Mouse (Mus musculus) MEL (cell line): ENCODE results near the gene Cmc1. TPM values are rescaled to one million over a fixed set of nuclear protein-coding genes. Genes with fewer than 3 reads are reported as not detected.
A peak's percentile ranks its signal among the peaks of the same experiment; 100 is the strongest.

Source experiments
- DNase-seq: peaks from one replicate; pipeline ENCODE4 v3.0.0; 2011; ENCODE audit warnings: low read depth, low spot score
- H3K27ac ChIP-seq: 2 replicates; pipeline ENCODE4 v1.5.1; 2012; ENCODE audit warnings: low read depth, mild to moderate bottlenecking, control low read depth, low read length, moderate library complexity; ENCODE audit not compliant: control insufficient read depth
- H3K27me3 ChIP-seq, 2 experiments: fragments of 150-350 bp in 1 of 2; sonication (generic) in 1 of 2; 2 replicates each; pipeline ENCODE4 v1.6.1; 2012; ENCODE audit warnings: low read length in 2 of 2, mild to moderate bottlenecking in 2 of 2, improper control_type of control experiment in 1 of 2, moderate library complexity in 1 of 2; ENCODE audit not compliant: insufficient read depth in 2 of 2, control insufficient read depth in 1 of 2
- H3K36me3 ChIP-seq, 2 experiments: 2 replicates each; pipeline ENCODE4 v1.6.1; 2012 to 2014; ENCODE audit warnings: low read length in 2 of 2, improper control_type of control experiment in 1 of 2, inconsistent platforms in 1 of 2, mild to moderate bottlenecking in 1 of 2; ENCODE audit not compliant: insufficient read depth in 2 of 2, control insufficient read depth in 1 of 2
- H3K4me1 ChIP-seq, 2 experiments: fragments of 150-350 bp in 1 of 2; sonication (generic) in 1 of 2; 2 replicates each; pipeline ENCODE4 v1.6.1; 2012; ENCODE audit warnings: low read length in 2 of 2, improper control_type of control experiment in 1 of 2, mild to moderate bottlenecking in 1 of 2; ENCODE audit not compliant: insufficient read depth in 2 of 2, control insufficient read depth in 1 of 2
- H3K4me3 ChIP-seq, 2 experiments: fragments of 150-350 bp in 1 of 2; sonication (generic) in 1 of 2; 2 replicates each; pipeline ENCODE4 v1.5.1; 2012; ENCODE audit warnings: low read depth in 2 of 2, low read length in 2 of 2, mild to moderate bottlenecking in 2 of 2, moderate library complexity in 2 of 2, control low read depth in 1 of 2, improper control_type of control experiment in 1 of 2; ENCODE audit not compliant: control insufficient read depth in 1 of 2, insufficient read depth in 1 of 2
- H3K79me2 ChIP-seq: 2 replicates; pipeline ENCODE4 v1.6.1; 2012; ENCODE audit warnings: mild to moderate bottlenecking, low read length, moderate library complexity; ENCODE audit not compliant: control insufficient read depth, poor library complexity, insufficient read depth
- H3K9ac ChIP-seq: 2 replicates; pipeline ENCODE4 v1.6.1; 2012; ENCODE audit warnings: low read depth, mild to moderate bottlenecking, control low read depth, low read length, moderate library complexity; ENCODE audit not compliant: control insufficient read depth, poor library complexity, severe bottlenecking
- H3K9me3 ChIP-seq: fragments of 150-350 bp; sonication (generic); replicated peaks from 2 replicates; pipeline ENCODE4 v1.6.1; 2012; ENCODE audit warnings: mild to moderate bottlenecking, low read length, improper control_type of control experiment, moderate library complexity; ENCODE audit not compliant: insufficient read depth
- CHD2 ChIP-seq: IDR thresholded peaks from 2 replicates; pipeline ENCODE4 v1.6.1; 2011; ENCODE audit warnings: low read length, improper control_type of control experiment
- E2F4 ChIP-seq: IDR thresholded peaks from 2 replicates; pipeline ENCODE4 v1.6.1; 2011; ENCODE audit warnings: low read depth, low read length, improper control_type of control experiment, borderline replicate concordance
- ELF1 ChIP-seq: IDR thresholded peaks from 2 replicates; pipeline ENCODE4 v1.6.1; 2014; ENCODE audit warnings: low read depth, mild to moderate bottlenecking, inconsistent platforms, low read length, improper control_type of control experiment, moderate library complexity
- EP300 ChIP-seq, 2 experiments: IDR thresholded peaks; 2 replicates each; pipeline ENCODE4 v1.6.1; 2011; ENCODE audit warnings: improper control_type of control experiment in 2 of 2, low read length in 2 of 2, low read depth in 1 of 2, mild to moderate bottlenecking in 1 of 2
- ETS1 ChIP-seq: IDR thresholded peaks from 2 replicates; pipeline ENCODE4 v1.6.1; 2012; ENCODE audit warnings: low read depth, mild to moderate bottlenecking, inconsistent platforms, low read length, improper control_type of control experiment, moderate library complexity
- GABPA ChIP-seq: IDR thresholded peaks from 2 replicates; pipeline ENCODE4 v1.6.1; 2012; ENCODE audit warnings: low read depth, mild to moderate bottlenecking, inconsistent platforms, low read length, improper control_type of control experiment, moderate library complexity
- GATA1 ChIP-seq: IDR thresholded peaks from 2 replicates; pipeline ENCODE4 v1.6.1; 2011; ENCODE audit warnings: low read depth, low read length, improper control_type of control experiment
- HCFC1 ChIP-seq: IDR thresholded peaks from 2 replicates; pipeline ENCODE4 v1.6.1; 2012; ENCODE audit warnings: low read depth, mild to moderate bottlenecking, inconsistent platforms, low read length, improper control_type of control experiment, moderate library complexity
- KAT2A ChIP-seq: conservative IDR thresholded peaks from 2 replicates; pipeline ENCODE4 v1.6.1; 2012; ENCODE audit warnings: low read depth, low read length, improper control_type of control experiment, inconsistent platforms
- MAFK ChIP-seq: IDR thresholded peaks from 2 replicates; pipeline ENCODE4 v1.6.1; 2011; ENCODE audit warnings: low read depth, mild to moderate bottlenecking, low read length, improper control_type of control experiment, borderline replicate concordance
- MEF2A ChIP-seq: IDR thresholded peaks from 2 replicates; pipeline ENCODE4 v1.6.1; 2014; ENCODE audit warnings: low read depth, mild to moderate bottlenecking, inconsistent platforms, low read length, improper control_type of control experiment; ENCODE audit not compliant: poor library complexity, insufficient replicate concordance, severe bottlenecking; ENCODE audit errors: extremely low read depth
- MXI1 ChIP-seq: IDR thresholded peaks from 2 replicates; pipeline ENCODE4 v1.6.1; 2011; ENCODE audit warnings: mild to moderate bottlenecking, low read depth, low read length, improper control_type of control experiment
- MYB ChIP-seq: IDR thresholded peaks from 2 replicates; pipeline ENCODE4 v1.6.1; 2011; ENCODE audit warnings: mild to moderate bottlenecking, low read depth, low read length, improper control_type of control experiment
- MYC ChIP-seq: IDR thresholded peaks from 2 replicates; pipeline ENCODE4 v1.6.1; 2011; ENCODE audit warnings: low read depth, mild to moderate bottlenecking, low read length, improper control_type of control experiment, moderate library complexity
- NELFE ChIP-seq: IDR thresholded peaks from 2 replicates; pipeline ENCODE4 v1.6.1; 2011; ENCODE audit warnings: low read depth, low read length, improper control_type of control experiment
- NRF1 ChIP-seq: IDR thresholded peaks from 2 replicates; pipeline ENCODE4 v1.6.1; 2014; ENCODE audit warnings: low read depth, mild to moderate bottlenecking, inconsistent platforms, low read length, improper control_type of control experiment, moderate library complexity; ENCODE audit not compliant: poor library complexity, insufficient read depth, severe bottlenecking
- POLR2A ChIP-seq, 2 experiments: IDR thresholded peaks; 2 replicates each; pipeline ENCODE4 v1.6.1; 2011 to 2012; ENCODE audit warnings: low read length in 2 of 2, mild to moderate bottlenecking in 2 of 2, control low read depth in 1 of 2, improper control_type of control experiment in 1 of 2, low read depth in 1 of 2, moderate library complexity in 1 of 2; ENCODE audit not compliant: control insufficient read depth in 1 of 2, insufficient read depth in 1 of 2, poor library complexity in 1 of 2
- POLR2AphosphoS5 ChIP-seq: IDR thresholded peaks from 2 replicates; pipeline ENCODE4 v1.6.1; 2012; ENCODE audit warnings: low read depth, borderline replicate concordance, mild to moderate bottlenecking, inconsistent platforms, low read length, moderate library complexity, mixed read lengths
- SMC3 ChIP-seq: IDR thresholded peaks from 2 replicates; pipeline ENCODE4 v1.6.1; 2011; ENCODE audit warnings: low read depth, low read length, improper control_type of control experiment
- TAL1 ChIP-seq: IDR thresholded peaks from 2 replicates; pipeline ENCODE4 v1.6.1; 2012; ENCODE audit warnings: mild to moderate bottlenecking, inconsistent platforms, low read length, moderate library complexity, mixed read lengths
- TBP ChIP-seq: IDR thresholded peaks from 2 replicates; pipeline ENCODE4 v1.8.0; 2011; ENCODE audit warnings: low read depth, low read length, improper control_type of control experiment
- UBTF ChIP-seq: IDR thresholded peaks from 2 replicates; pipeline ENCODE4 v1.6.1; 2012; ENCODE audit warnings: low read depth, mild to moderate bottlenecking, inconsistent platforms, low read length, improper control_type of control experiment, moderate library complexity, borderline replicate concordance; ENCODE audit not compliant: insufficient read depth
- ZC3H11A ChIP-seq: IDR thresholded peaks from 2 replicates; pipeline ENCODE4 v1.6.1; 2012; ENCODE audit warnings: low read depth, mild to moderate bottlenecking, inconsistent platforms, low read length, improper control_type of control experiment
- ZKSCAN1 ChIP-seq: IDR thresholded peaks from 2 replicates; pipeline ENCODE4 v1.6.1; 2012; ENCODE audit warnings: low read depth, mild to moderate bottlenecking, inconsistent platforms, low read length, improper control_type of control experiment, moderate library complexity
- ZMIZ1 ChIP-seq: IDR thresholded peaks from 2 replicates; pipeline ENCODE4 v1.6.1; 2012; ENCODE audit warnings: low read depth, mild to moderate bottlenecking, inconsistent platforms, low read length, improper control_type of control experiment, moderate library complexity
- ZNF384 ChIP-seq: IDR thresholded peaks from 2 replicates; pipeline ENCODE4 v1.6.1; 2012; ENCODE audit warnings: low read depth, mild to moderate bottlenecking, inconsistent platforms, low read length, improper control_type of control experiment
- polyA plus RNA-seq, 2 experiments: library from polyadenylated mRNA; stranded (reverse) in 1 of 2; unstranded in 1 of 2; fragments of >175 nt in 1 of 2; fragments of >200 nt in 1 of 2; gene quantifications; 2 replicates each; pipeline versions ENCODE4 v1.2.1 to v1.2.4; 2012; ENCODE audit warnings: low replicate concordance in 2 of 2, low read depth in 1 of 2; ENCODE audit not compliant: insufficient read length in 2 of 2, insufficient read depth in 1 of 2, missing spikeins in 1 of 2
- total RNA-seq: library from RNA; depleted of rRNA; stranded (reverse); fragments of 300-350 nt; gene quantifications from 2 replicates; pipeline ENCODE4 v1.2.3, GENCODE M21; 2012

The Cmc1 gene
- total and polyA plus RNA-seq, 3 experiments, result 35.9 to 36.0 TPM; not detected in 1

DNA sequence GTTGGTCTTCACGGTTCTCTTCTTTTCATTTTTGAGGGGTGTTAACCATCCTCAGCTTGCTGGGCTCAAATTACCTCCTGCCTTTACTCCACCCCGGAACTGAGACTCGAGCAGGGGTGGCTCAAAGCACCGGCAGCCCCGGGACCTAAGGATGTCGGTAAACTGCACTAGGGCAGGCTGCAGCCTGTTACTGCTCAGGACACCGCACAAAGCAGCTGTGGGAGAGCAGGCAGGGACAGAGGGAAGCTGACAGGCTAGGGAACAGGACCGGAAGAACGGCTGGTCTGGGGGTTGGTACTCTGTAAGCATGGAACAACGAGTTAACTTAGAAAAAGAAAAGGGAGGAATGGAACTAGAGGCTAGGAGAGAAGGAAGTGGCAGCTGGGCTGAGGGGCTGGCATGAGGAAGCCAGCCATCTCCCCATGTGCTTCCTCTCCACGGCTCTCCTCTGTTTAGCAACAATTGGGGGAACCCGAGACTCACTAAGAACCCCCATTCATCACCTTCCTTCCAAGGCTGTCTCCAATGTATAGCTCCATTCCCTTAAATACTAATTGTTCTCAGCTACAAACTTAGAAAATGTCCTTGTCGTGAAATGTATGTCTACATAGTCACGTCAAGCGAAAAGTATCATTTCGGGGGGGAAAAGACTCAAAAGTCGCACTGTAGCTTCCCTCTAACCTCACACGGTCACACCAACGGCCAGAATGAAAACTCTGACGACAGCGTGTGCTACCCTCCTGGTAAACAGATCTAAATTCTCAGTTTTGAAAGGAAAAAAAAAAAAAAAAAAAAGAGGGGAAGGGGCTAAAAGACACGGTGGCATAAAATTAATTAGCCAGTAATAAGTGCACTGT, 67.2 kb downstream of the Cmc1 start (continued):
- TF ChIP-seq NRF1, result no peak

DNA sequence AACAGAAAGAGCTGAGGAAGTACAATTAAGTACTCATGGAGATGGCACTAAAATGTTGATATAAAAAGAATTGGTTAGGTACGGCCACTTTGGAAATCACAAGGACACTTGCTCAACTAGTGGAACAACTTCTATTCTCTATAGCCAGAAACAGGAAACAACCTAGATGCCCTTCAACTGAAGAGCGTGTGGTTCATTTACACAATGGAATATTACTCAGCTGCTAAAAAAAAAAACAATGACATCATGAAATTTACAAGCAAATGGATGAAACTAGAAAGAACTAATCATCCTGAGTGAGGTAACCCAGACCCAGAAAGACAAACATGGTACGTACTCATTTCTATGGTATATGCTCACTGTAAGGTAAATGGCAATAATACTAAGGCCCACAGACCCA, 76.6 kb downstream of the Cmc1 start:
- H3K27me3 ChIP-seq, result no peaks in the 10 kb centered on the region
- no peak for TF ChIP-seq CHD2
- TF ChIP-seq ETS1, result no peak
- TF ChIP-seq MYB, result no peak
- no peak for TF ChIP-seq ZNF384
- no peak for TF ChIP-seq ZKSCAN1
- TF ChIP-seq MEF2A, result no peak
- no peak for TF ChIP-seq MYC
- no peak for TF ChIP-seq EP300 (IDR thresholded peaks at IDR 0.05; ENCODE audit: low read depth in 1 of 2, low read length in 2 of 2)
- TF ChIP-seq SMC3, result no peak
- DNase-seq, result no peak
- H3K27ac ChIP-seq, result no peak overlapping the region
- H3K9me3 ChIP-seq, result no peaks in the 10 kb centered on the region
- 0 out of 2 replicates have a peak, but pooled peaks cover 2% of the 10 kb centered on the region for H3K79me2 ChIP-seq
- no peak overlapping the region for H3K9ac ChIP-seq
- H3K4me3 ChIP-seq, result no peak overlapping the region
- H3K36me3 ChIP-seq, result peaks cover 0 to 23% of the 10 kb centered on the region in 2 experiments; a peak in 3 of 4 replicates
- peaks cover 10 to 20% of the 10 kb centered on the region in 2 experiments for H3K4me1 ChIP-seq

DNA sequence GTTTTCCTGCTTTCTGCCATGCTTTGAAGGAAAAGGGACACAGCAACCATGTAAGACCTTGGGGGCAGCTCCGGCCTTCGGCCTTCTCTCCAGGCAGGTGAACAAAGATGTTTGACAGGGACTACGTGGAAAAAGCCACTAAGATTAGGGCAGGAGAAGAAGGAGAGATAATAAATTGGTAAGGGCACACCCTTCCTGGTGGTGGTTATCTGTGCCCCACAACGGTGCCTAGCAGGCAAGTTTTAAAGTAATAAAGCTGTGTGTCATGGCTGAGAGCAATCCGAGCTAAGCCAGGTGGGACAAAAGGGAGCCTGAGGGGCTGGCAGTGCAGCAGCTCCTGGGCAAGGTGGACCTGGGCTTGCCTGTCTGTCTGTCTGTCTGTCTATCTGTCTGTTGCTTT, 77.9 kb downstream of the Cmc1 start:
- Histone ChIP-seq H3K9ac (peak overlapping the region; percentile 43), H3K36me3 (peaks cover 2 to 23% of the 10 kb centered on the region in 2 experiments; a peak in 3 of 4 replicates), H3K9me3 (no peaks in the 10 kb centered on the region), H3K4me1 (peaks cover 10 to 20% of the 10 kb centered on the region in 2 experiments), H3K27me3 (no peaks in the 10 kb centered on the region), H3K79me2 (0 out of 2 replicates have a peak, but pooled peaks cover 2% of the 10 kb centered on the region), H3K4me3 (peak overlapping the region in 1 of 2 experiments; percentile 15; a peak in 1 of 4 replicates), H3K27ac (peak overlapping the region; percentile 58)
- peak; percentile 71 for DNase-seq
- TF ChIP-seq ETS1 (peak; percentile 80), MXI1 (no peak), EP300 (IDR thresholded peaks at IDR 0.05; ENCODE audit: low read depth in 1 of 2, low read length in 2 of 2) (peak; percentile 92 to 93), POLR2A (IDR thresholded peaks at IDR 0.05; ENCODE audit: control insufficient read depth in 1 of 2, insufficient read depth in 1 of 2, low read depth in 1 of 2, low read length in 2 of 2, poor library complexity in 1 of 2) (no peak), TBP (no peak), ZC3H11A (no peak), TAL1 (peak; percentile 70), MYC (no peak), HCFC1 (0 out of 2 replicates have a peak, but pooled peaks have one; percentile 13), ZNF384 (no peak; the same call in 1 of the 2 replicates), SMC3 (no peak), ZKSCAN1 (no peak), GABPA (no peak), UBTF (no peak), GATA1 (peak; percentile 94), E2F4 (no peak), POLR2AphosphoS5 (no peak), NELFE (no peak), ELF1 (no peak), MAFK (no peak), KAT2A (no peak), ZMIZ1 (no peak)
